Mouse (Mus musculus): ENCODE measurements at regions not wholly inside any gene's neighbourhood (a gene's known extent, or its start where the extent isn't known, plus 50 kb on each side); places are given as distances from the start of the nearest gene placed in this dataset.
A peak's percentile ranks its signal among the peaks of the same experiment; 100 is the strongest.

DNA sequence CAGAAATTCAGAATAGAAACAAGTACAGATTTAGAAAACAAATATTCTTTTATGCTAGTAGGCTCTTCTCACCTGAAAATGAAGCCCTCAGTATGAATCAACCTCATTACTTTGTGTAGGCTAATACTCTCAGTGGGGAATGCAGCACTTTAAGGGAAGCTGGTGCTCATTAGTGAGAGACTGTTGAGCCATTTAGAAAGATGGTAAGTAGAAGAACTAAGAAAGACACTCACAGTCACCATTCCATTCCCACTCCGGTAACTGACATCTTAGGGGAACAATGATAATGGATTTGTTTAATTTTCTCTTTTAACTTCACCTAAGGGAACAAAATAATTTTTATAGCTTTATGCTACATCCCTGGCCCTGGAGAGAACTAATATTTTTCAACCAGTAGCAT is 648.0 kb upstream of the Nova1 start:
- no peak for DNase-seq (ENCODE audit: extremely low spot score in 1 of 2, low spot score in 1 of 2)

DNA sequence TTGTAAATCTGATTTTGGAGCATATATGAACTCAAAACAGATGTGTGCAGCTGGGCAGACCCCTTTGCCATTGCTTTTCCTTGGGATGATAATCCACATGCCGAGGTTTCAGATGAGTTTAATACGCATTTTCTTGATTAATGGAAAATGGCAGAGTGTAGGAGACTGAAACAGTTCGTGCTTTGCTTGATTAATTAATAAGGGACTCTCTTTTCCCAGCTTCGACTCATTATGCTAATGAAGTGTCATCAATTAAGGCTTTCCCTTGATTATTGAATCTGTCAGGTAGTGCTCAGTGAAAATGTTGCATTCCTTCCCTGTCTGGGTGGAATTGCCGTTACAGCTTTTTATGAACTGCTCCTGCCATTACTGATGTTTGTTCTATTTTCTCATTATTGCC is 647.2 kb upstream of the Nova1 start:
- DNase-seq (ENCODE audit: extremely low spot score in 1 of 2, low spot score in 1 of 2) = no peak

DNA sequence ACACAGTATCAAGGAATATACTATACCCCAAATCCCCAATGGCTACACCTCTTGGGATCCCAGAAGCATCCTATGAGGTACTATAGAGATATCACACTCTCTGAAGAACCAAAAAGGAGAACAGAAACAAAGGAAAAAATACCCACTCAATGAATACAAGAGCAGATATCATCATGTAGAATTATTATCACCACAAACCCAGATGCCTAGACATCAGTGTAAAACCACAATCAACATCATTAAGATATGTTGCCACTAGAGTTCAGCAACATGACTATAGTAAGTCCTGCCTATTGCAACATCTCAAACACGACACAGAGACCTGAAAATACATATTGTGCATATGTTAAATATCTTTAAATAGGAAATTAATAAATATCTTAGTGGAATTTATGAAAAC is 612.9 kb upstream of the Nova1 start:
- no peak for DNase-seq (ENCODE audit: extremely low spot score in 1 of 2, low spot score in 1 of 2)

DNA sequence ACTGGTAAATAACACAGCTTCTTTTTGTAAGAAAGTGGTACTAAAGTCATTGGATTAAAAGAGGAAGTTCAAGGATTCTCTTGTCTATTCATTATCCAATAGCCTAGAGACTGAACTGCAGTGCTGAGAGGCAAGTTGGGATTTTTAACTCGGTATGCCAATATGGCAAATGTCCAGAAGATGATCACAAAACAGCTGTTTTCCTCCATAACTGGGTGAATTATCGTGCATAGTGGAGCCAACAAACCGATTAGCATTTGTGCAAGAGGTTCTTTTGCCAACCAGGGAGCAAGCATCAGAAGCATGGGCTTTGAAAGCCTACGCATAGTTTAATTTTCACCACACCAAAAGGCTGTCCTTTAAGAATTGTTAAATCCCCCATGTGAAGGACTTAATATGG is 593.5 kb upstream of the Nova1 start:
- no peak for DNase-seq (ENCODE audit: extremely low spot score in 1 of 2, low spot score in 1 of 2)

DNA sequence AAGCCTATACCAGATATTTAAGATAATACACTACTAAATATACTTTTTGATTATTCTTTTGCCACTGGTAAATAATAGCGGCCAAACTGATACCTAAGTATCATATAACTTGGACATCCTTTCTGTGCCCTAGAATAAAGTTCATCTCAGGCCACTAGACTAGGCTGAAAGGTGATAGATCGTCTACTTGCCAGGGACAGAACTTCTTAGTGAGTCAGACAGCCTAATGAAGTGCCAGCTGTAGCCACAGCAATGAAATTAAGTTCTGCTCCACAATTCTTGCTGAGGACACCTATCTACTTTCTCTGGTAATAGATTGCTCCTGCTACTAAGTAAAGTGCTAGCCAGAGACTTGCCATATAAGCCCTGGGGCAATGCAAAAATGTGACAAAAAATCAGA is 587.8 kb upstream of the Nova1 start:
- DNase-seq (ENCODE audit: extremely low spot score in 1 of 2, low spot score in 1 of 2) = no peak

DNA sequence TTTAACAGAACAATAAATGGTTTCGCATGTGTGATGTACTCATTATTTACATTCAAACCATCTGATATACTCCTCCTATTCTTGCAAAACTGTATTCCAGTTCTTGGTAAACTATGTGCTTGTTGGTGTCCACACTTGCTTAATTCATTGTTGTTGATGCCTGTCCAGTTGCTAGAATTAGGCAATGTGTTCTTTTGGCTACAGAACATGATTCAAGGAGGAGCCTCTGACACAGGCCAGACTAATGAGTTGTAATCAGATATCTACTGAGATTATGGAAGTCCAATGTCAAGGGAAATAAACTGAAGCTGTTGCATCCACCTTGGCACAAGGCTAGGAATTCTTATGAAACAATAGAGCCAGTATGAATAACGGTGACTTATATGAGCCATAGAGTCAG is 587.4 kb upstream of the Nova1 start:
- DNase-seq (ENCODE audit: extremely low spot score in 1 of 2, low spot score in 1 of 2) = no peak

DNA sequence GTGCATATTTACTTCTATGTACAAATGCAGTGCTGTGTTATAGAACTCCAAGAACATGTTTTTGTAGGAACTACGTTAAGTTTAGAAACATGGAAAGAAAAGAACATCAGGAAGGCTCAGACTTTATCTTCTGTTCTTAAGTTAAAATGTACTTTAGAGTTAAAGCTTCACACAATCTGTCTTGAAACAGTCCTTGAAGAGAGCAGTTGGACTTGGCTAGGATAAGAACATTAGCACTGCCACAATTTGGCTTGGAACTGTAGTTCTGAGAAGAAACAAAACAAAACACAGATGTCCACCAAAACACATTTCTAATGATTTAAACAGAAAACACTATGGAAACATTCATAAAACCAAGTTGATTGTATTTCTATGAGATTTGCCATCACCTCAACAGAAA is 564.5 kb upstream of the Nova1 start:
- no peak for DNase-seq (ENCODE audit: extremely low spot score in 1 of 2, low spot score in 1 of 2)

DNA sequence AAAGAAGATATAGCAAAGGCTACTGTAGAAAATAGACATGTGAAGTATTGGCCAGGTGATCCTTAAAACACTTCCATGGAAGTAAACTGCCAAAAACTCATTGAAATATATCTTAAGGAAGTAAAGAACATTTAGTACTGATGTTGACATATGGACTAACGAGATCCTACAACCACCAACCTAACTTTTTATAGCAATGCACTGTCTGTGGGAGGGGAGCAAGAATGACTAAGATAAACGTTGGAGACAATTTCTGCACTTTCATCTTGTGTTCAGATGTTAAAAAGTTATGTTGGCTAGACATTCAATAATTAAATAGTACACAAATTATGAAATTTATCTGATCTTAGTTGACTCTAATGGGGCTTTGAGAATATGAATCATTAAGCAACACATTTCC is 534.5 kb upstream of the Nova1 start:
- DNase-seq (ENCODE audit: extremely low spot score in 1 of 2, low spot score in 1 of 2) = peak in 1 of 2 experiments; percentile 17

DNA sequence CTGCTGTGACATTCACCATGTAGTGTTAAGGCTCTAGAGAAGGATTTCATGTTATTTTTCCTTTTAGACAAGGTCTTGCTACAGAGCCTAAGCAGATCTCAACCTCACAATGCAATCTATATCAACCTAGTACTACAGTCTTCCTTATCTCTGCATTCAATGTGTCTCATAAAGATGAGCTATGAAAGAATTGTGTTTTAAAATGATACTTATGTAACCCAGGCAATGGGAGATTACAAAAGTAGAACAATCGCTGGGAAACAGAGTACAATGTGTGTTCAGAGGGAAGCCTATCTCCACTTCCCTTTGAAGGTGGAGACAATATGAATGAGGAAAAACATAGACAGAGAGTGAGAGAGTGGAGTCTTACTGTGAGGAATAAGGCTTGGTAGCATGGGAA is 532.5 kb upstream of the Nova1 start:
- no peak for DNase-seq (ENCODE audit: extremely low spot score in 1 of 2, low spot score in 1 of 2)

DNA sequence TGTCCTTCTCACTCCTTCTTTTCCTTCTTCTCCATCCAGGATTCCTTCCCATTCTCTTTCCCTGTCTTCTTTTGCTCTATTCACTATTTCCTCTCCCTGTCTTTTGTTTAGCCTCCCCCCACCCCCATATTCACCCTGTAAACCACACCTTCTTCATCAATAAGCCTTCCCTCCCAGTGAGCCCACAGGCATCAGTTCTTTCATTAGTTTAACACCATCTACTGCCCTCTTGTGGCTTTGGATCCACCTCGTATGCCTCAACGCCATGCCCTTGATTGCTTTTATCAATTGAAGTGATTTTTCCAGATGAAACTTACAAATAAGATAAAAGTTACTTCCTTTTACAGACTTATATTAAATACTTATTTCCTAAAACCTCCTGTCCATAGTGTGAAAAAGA is 494.7 kb upstream of the Nova1 start:
- peak in 1 of 2 experiments; percentile 57 for DNase-seq (ENCODE audit: extremely low spot score in 1 of 2, low spot score in 1 of 2)

DNA sequence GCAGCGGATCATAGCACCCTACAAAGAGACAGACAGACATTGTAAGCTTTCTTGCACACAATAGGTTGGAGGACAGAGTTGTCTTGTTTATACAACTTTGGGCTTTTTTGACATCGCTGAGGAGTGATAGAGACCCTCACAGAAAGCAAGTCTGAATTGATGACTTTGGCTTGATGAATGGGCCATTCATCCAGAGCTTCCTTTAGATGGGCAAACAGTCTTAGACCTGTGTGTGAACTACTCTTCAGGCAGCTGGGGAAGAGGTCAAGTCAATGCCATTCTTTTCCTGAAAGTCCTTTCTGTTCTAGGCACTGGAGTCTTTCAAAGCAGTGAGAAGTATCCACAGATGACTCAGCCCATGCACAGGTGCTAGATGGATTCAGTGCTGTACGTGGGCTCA is 457.2 kb upstream of the Nova1 start:
- DNase-seq (ENCODE audit: extremely low spot score in 1 of 2, low spot score in 1 of 2) = peak in 1 of 2 experiments; percentile 2

DNA sequence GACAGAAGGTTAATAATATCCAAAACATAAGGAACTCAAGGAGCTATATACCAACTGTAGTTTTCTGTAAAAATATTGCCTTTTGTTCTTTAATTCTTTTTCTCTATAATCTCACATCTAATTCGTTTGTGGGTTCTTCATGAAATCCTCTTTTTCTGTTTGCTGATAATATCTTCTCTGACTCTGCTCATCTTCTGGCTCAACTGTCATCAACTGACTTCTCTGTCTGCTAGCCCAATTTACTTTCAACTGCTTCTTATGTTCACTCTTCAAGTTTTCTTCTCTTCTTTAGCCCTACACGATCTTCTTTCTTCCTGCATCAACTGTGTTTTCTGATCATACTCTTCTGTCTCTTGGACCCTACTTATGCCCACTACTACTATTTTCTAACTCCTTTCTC is 453.6 kb upstream of the Nova1 start:
- no peak for DNase-seq (ENCODE audit: extremely low spot score in 1 of 2, low spot score in 1 of 2)

DNA sequence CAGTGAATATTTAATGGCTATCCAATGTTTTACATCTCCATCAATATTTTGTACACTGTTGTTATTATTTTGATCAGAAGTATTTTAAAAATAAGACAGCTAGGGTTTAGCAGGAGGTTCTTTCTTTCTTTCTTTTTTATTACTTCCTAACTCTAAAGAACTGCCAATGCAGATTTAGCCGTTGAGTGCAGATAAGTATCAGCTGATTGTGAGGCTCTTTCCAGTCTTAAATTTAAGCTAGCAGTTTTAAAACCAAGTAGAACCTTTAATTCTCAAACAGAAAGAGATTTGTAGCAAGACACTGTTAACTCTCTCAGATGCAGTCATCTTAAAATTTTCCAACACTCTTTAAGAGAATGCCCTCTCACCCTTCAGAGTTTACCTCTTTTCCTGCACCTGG is 445.4 kb upstream of the Nova1 start:
- no peak for DNase-seq (ENCODE audit: extremely low spot score in 1 of 2, low spot score in 1 of 2)

DNA sequence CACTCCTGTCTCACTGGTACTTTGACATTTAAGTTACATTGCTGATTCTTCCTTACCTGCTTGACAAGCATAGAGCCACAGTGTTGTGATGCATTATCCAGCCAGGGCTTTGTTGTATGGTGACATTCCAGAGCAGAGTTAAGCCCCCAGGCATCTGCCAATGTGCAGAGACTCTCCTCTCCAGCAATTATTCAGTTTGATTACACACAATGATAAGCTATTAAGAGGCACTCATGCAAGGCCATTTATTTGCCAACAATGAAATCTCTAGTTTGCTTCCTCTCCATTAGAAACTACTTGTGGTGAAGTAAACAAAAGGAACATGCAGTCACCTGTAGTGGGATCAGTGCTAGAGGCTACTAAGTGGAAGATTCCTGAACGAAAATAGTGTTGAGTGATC is 444.7 kb upstream of the Nova1 start:
- no peak for DNase-seq (ENCODE audit: extremely low spot score in 1 of 2, low spot score in 1 of 2)

DNA sequence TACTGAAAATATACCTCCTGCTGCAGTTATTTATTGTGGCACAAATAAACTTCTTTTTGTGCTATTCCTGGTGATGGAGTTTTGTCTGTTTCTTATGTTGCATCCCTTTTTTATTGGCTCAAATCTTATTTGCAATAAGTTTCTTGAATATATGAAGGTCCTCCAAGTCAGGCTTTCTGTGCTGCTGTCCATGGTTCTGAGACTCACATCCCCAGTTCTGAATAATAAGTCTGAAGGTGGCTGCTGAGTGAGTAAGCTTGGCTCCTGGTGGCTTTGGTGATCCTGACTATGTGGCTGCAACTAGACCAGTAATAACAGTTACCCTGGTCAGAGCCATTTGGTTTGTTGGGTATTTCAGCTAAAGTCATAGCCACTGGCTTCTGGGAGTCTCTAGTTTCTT is 433.6 kb upstream of the Nova1 start:
- no peak for DNase-seq (ENCODE audit: extremely low spot score in 1 of 2, low spot score in 1 of 2)

DNA sequence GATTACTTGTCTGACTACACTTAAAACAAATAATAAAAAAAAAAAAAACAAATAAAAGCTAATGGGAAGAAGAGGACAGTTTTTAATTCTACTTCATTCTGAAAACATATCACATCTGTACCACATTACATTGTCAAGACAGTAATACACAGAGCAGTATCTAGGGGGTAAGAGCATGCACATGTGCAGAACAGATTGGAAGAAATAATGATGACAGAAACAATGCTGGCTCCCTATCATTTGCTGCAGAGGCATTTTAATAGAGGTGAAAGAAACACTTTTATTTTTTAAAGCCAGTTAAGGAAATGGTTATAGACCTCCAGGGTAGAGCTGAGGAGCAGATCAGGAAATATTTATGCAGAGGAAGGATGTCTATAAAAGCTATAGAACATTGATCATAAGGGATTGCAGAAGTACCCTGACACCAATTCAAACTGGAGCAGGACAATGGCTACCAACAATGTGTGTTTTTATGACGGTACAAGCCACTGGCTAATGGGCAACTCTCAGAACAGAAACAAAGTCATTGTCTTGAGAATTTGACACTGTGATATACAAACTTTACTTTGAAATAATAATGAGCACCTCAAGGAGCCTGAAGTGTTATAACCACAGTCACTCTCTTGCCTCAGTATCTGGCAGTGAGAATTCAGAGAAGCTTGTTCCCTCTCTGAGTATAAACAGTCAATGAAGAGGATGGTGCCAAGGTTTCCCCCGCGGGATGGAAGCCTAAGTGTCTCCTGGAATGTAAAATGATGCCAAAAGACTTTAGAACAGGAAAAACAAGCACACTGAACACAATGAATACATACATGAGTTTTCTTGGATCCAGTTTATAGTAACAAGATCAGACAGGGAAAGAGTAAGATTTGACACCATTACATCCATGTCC is 425.1 kb upstream of the Nova1 start:
- no peak for DNase-seq (ENCODE audit: extremely low spot score in 1 of 2, low spot score in 1 of 2)

DNA sequence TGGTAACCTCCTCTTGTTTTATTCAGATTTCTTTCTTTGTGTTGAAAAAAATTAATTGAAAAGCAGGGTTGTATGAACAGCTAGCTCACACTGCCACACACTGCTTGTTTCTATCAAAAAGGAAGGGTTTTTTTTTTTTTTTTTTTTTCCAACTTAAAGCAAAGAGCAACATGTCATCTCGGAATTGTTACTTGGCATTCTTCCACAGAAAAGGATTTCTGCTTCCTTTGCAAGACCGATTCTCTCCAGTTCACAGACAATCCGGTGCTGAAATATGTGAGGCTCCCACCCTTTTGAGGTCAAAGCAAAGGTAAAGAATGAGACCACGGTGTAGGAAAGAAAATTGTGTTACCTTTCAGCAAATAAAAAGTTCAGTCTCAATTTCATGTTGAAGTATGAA is 401.3 kb upstream of the Nova1 start:
- DNase-seq (ENCODE audit: extremely low spot score in 1 of 2, low spot score in 1 of 2) = no peak

DNA sequence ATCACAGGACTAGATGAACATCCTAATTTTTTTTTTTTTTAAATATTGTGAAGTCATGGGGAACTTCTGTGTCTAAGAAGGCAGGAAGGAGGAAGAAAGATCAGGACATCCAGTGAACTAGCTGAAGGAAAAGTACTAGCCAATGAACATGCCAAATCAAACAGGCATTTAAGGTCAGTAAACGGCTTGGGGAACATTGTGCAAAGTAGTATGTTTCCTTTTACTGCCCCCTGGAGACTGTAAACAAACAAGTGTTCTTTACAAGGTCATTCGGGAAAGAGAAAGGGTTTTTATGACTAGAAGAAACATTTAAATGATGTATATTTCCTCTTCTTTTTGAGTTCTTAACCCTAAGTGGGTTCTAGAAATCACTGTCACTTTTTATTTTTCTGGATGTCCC is 400.6 kb upstream of the Nova1 start:
- DNase-seq (ENCODE audit: extremely low spot score in 1 of 2, low spot score in 1 of 2) = peak in 1 of 2 experiments; percentile 2

DNA sequence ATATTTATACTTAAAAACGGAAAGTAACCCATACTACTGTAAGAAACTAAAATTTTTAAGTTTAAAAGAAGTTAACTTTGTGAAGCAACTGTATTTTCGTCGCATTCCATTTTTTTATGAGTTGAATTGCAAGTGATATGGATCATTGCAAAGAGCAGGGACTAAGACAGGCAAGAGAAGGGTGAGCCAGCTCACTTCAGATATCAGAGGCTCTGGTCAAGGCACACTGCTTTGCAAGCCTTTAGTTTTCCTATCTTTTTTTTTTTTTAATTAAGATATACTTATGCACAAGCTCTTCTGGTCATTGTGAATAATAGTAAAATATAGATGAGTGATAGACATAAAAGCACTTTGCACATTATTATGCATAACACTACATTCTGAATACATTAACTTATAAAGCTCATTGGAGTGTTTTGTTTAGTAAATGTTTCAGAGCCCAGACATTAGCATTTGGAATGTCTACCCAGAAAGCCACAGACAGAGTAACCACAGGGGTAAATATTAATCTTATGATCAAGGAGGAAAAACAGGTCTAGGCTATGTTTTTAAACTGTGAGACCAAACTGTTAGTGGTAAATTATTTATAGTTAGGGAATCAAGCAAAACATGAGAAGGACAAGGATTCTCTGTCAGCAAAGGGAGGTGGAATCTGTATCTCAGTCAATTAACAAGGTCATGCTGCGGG is 392.8 kb upstream of the Nova1 start:
- DNase-seq (ENCODE audit: extremely low spot score in 1 of 2, low spot score in 1 of 2) = no peak

DNA sequence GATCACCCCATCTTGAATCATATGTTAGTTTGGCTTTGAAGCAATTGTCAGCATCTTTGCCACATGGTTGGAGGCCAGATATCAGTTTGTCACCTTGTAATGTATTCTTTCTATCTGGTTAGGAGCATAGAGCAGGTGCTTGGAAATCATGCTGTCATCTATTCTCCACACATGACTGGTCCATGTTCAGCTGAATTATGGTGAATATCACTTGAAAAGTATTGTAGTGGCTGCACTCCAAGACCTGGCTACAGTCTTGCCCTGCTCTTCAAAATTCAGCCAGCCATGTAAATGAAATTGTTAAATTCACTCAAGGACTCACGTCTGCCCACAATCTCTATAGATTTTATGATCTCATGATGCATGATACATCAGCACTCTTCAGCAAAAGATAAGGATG is 384.2 kb upstream of the Nova1 start:
- DNase-seq (ENCODE audit: extremely low spot score in 1 of 2, low spot score in 1 of 2) = no peak

DNA sequence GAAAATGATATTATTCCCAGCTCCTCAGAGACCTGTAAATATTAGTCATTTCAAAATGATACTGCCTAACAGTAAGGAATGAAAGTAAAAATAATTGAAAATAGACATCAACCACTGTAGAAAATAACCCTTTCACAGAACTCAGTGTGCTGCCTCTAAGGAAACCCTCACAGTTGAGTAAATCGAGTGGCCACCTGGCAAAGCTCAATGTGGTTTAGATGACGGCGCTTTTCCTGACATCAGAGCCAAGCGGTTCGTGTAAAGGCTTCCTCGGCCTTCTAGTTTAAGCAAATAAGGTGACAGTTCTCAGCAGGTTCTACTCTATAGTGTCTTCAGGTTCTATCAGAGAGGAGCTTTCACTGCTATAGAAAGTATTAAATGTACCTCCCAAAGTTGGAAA is 379.9 kb upstream of the Nova1 start:
- no peak for DNase-seq (ENCODE audit: extremely low spot score in 1 of 2, low spot score in 1 of 2)

DNA sequence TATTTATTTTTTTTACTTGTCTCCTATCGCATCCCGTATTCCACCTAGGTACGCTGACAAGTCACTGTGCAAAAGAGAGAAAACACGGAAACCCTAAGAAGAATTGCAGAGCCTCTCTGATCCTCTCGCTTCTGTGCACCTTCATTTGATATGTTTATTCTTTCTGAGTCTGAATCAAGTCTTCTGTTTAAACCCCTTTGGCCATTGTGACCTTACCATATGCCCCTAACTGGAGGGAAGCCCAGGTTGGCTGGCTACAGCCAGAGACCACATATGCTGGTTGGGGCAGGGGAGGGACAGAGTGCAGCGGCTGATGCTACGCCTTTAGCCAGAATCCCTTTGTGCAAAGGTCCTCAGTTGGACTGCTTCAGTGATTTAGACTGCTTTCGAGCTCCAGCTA is 346.0 kb upstream of the Nova1 start:
- peak in 1 of 2 experiments; percentile 15 for DNase-seq (ENCODE audit: extremely low spot score in 1 of 2, low spot score in 1 of 2)

Measured in frontal cortex, adult 2 months (tissue).